Comparison of ENCODE assay signal across 9 mouse cellular contexts in genomic region chr7:16930850-16931249, GRCm38 (mm10). TPM values are rescaled to one million over a fixed set of nuclear protein-coding genes. Genes with fewer than 3 reads are reported as not detected.
DNase-seq lines count a peak whose midpoint lies in the region; ATAC-seq and TF ChIP-seq lines count a peak whose summit lies in the region.
"Had no signal": no experiment of that assay in that cellular context is flagged by ENCODE, and none has a peak within 500 bp of the region (broad histone marks: within the 10 kb centered on the region; RNA-seq: fewer than 3 reads in every experiment).

No protein-coding gene starts in this region.

- POLR2A ChIA-PET in Patski (lab: Charles Lee): no interaction called here

- TF ChIP-seq CTCF in Patski (IDR thresholded peaks at IDR 0.05): peak; percentile 83

- CTCF ChIA-PET in Patski (lab: Charles Lee): interaction anchor here (0.6 to 10.9 kb wide), 6 partner anchors 19 to 135 kb away, joined by 3 to 64 read pairs (median 8); no protein-coding TSS in a partner anchor

- ATAC-seq in Patski: peak; percentile 66

- H3K27me3 ChIP-seq in Patski: no peaks in the 10 kb centered on the region
- H3K27me3 ChIP-seq: lung, embryonic 15.5 days had no signal

- DNase-seq in left cerebral cortex, adult 11 months (ENCODE audit: low spot score): peak; percentile 75
- no peak for DNase-seq in left cerebral cortex, adult 8-10 months (ENCODE audit: low spot score in 2 of 2)
- no peak for DNase-seq in Patski (ENCODE audit: low read depth, low spot score)
- DNase-seq in cerebellum, postnatal 36 days: peak; percentile 83 to 91
- peak; percentile 82 for DNase-seq in heart, postnatal 4 days
- DNase-seq in left cerebral cortex, postnatal 36 days (ENCODE audit: low spot score in 2 of 2): peak; percentile 72 to 82
- peak; percentile 63 to 69 for DNase-seq in natural killer cell, adult 2 months (ENCODE audit: low spot score in 2 of 2)
- DNase-seq in urinary bladder, postnatal 10 days (ENCODE audit: low spot score): no peak

- intact Hi-C loops in left cerebral cortex, postnatal 36 days (cut with DNase I): no loop called here

- in situ Hi-C loops in Patski (cut with MboI; ENCODE audit: low pct_unique_long_range_greater_than_20kb): no loop called here

RNA-seq across cellular contexts. Expression of gene Calm3, which starts 6.9 kb away (rescaled TPM):
- total RNA-seq in left cerebral cortex, adult 8-10 months (2022): 1,000 to 10,000 TPM; 1,595 to 1,874 (median 1,737) TPM
- 237 TPM for polyA plus RNA-seq in Patski (2021)
- 100 to 1,000 TPM; 309 to 310 TPM for total RNA-seq in heart, postnatal 4 days (2021)
- 1,000 to 10,000 TPM; 1,705 to 2,029 TPM for total RNA-seq in left cerebral cortex, postnatal 36 days (2021)

RNA-seq across cellular contexts. Expression of gene Pnmal2, which starts 13.6 kb away (rescaled TPM):
- 100 to 1,000 TPM; 270 to 304 (median 294) TPM for total RNA-seq in left cerebral cortex, adult 8-10 months (2022)
- polyA plus RNA-seq in Patski (2021): 11.2 TPM
- 1 to 10 TPM; 6.3 to 7.3 TPM for total RNA-seq in heart, postnatal 4 days (2021)
- total RNA-seq in left cerebral cortex, postnatal 36 days (2021): 100 to 1,000 TPM; 249 to 288 TPM

RNA-seq across cellular contexts. Expression of gene Ptgir, which starts 24.6 kb away (rescaled TPM):
- under 1 TPM in 3 of 4 experiments, not detected in 1; 0.11 to 0.16 (median 0.13) TPM for total RNA-seq in left cerebral cortex, adult 8-10 months (2022)
- polyA plus RNA-seq in Patski (2021): not detected
- 1 to 10 TPM; 1.9 to 2.7 TPM for total RNA-seq in heart, postnatal 4 days (2021)
- total RNA-seq in left cerebral cortex, postnatal 36 days (2021): under 1 TPM in 1 of 2 experiments, not detected in 1; 0.10 TPM

RNA-seq across cellular contexts. Expression of gene Pnmal1, which starts 28.6 kb away (rescaled TPM):
- 100 to 1,000 TPM; 101 to 107 (median 104) TPM for total RNA-seq in left cerebral cortex, adult 8-10 months (2022)
- polyA plus RNA-seq in Patski (2021): not detected
- not detected for total RNA-seq in heart, postnatal 4 days (2021)
- total RNA-seq in left cerebral cortex, postnatal 36 days (2021): 100 to 1,000 TPM; 109 to 111 TPM

RNA-seq across cellular contexts. Expression of gene Gng8, which starts 39.3 kb away (rescaled TPM):
- total RNA-seq in left cerebral cortex, adult 8-10 months (2022): 1 to 10 TPM; 2.1 to 3.5 (median 3.5) TPM
- polyA plus RNA-seq in Patski (2021): 0.09 TPM
- total RNA-seq in heart, postnatal 4 days (2021): 1 to 10 TPM; 1.4 to 1.8 TPM
- total RNA-seq in left cerebral cortex, postnatal 36 days (2021): 1 to 10 TPM; 2.8 to 4.0 TPM

Comparison
In these comparisons a context has a peak if more than half of its experiments do, and no peak if none do; other contexts are left out.
1. DNase-seq: peak in left cerebral cortex, adult 11 months (single experiment), cerebellum, postnatal 36 days (2 of 2), heart, postnatal 4 days (single experiment), left cerebral cortex, postnatal 36 days (2 of 2) and natural killer cell, adult 2 months (2 of 2); none in left cerebral cortex, adult 8-10 months (0 of 2), Patski (single experiment) and urinary bladder, postnatal 10 days (single experiment).
2. RNA of gene Calm3, which starts 6.9 kb away (total RNA-seq): 1,705 to 2,029 TPM in left cerebral cortex, postnatal 36 days and 1,595 to 1,874 TPM in left cerebral cortex, adult 8-10 months; 309 to 310 TPM in heart, postnatal 4 days; every median in the first group is over 4 times any median in the second.
3. RNA of gene Pnmal2, which starts 13.6 kb away (total RNA-seq): 270 to 304 TPM in left cerebral cortex, adult 8-10 months and 249 to 288 TPM in left cerebral cortex, postnatal 36 days; 6.3 to 7.3 TPM in heart, postnatal 4 days; every median in the first group is over 10 times any median in the second.